Mouse (Mus musculus) midbrain, embryonic 10.5 days (tissue): ENCODE measurements around the gene Cse1l. TPM values are rescaled to one million over a fixed set of nuclear protein-coding genes. Genes with fewer than 3 reads are reported as not detected.
A peak's percentile ranks its signal among the peaks of the same experiment; 100 is the strongest.

Experiments
- DNase-seq: peaks from one replicate; pipeline ENCODE4 v3.0.0-alpha.2; 2017; ENCODE audit warnings: low spot score
- H3K27ac ChIP-seq: fragments of 300-500 bp; sonication (generic); replicated peaks from 2 replicates; pipeline ENCODE4 v1.5.1; 2016; ENCODE audit warnings: mild to moderate bottlenecking
- H3K27me3 ChIP-seq: fragments of 300-500 bp; sonication (generic); 2 replicates; pipeline ENCODE4 v1.6.1; 2016; ENCODE audit warnings: low read depth, mild to moderate bottlenecking; ENCODE audit not compliant: poor library complexity, severe bottlenecking
- H3K36me3 ChIP-seq: fragments of 300-500 bp; sonication (generic); 2 replicates; pipeline ENCODE4 v1.6.1; 2016; ENCODE audit warnings: mild to moderate bottlenecking, moderate library complexity
- H3K4me1 ChIP-seq: fragments of 300-500 bp; sonication (generic); 2 replicates; pipeline ENCODE4 v1.6.1; 2016
- H3K4me3 ChIP-seq: fragments of 300-500 bp; sonication (generic); 2 replicates; pipeline ENCODE4 v1.5.1; 2016; ENCODE audit warnings: mild to moderate bottlenecking, moderate library complexity
- H3K9me3 ChIP-seq: fragments of 300-500 bp; sonication (generic); replicated peaks from 2 replicates; pipeline ENCODE4 v1.6.1; 2016; ENCODE audit warnings: mild to moderate bottlenecking
- whole genome bisulfite sequencing: fragments of 180-500 bp; shearing (Covaris S2); methylation state at CpG from one replicate; pipeline ENCODE4 v1.1.7; 2016; 5-methylcytosine and 5-hydroxymethylcytosine counted together
- polyA plus RNA-seq: library from polyadenylated mRNA; unstranded; fragments of >200 nt; fragmentation: Nextera tagmentation; extraction: Ambion mirVana; gene quantifications from 2 replicates; pipeline ENCODE4 v1.2.1, GENCODE M21; 2016

Gene Cse1l
- polyA plus RNA-seq, 1 experiment from 2014 or later: 219 TPM

DNA sequence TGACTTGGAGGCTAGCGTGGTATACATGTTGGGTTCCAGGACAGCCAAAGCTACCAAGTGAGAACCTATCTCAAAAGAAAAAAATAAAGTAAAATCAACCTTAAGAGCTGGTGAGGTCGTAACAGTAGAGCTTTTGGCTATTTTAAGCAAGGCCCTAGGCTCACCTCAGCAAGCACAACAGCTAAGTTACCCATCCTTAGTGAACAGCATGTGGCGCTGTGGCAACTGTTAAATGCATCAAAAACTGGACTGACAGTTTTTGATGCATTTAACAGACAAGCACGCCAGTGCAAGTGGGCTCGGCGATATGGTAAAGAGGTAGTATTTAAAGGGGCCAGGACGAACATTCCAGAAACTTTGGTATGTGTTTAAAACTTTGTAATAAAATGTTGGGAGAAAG, 85.0 kb downstream of the Cse1l start:
- Histone ChIP-seq H3K4me1 (peaks cover 36% of the 10 kb centered on the region), H3K27ac (no peak overlapping the region), H3K36me3 (peaks cover 15% of the 10 kb centered on the region; the same call in 1 of the 2 replicates), H3K4me3 (no peak overlapping the region), H3K9me3 (no peaks in the 10 kb centered on the region), H3K27me3 (no peaks in the 10 kb centered on the region)
- no peak for DNase-seq
- 92% methylated on average over 7 of the region's 7 CpGs for WGBS

DNA sequence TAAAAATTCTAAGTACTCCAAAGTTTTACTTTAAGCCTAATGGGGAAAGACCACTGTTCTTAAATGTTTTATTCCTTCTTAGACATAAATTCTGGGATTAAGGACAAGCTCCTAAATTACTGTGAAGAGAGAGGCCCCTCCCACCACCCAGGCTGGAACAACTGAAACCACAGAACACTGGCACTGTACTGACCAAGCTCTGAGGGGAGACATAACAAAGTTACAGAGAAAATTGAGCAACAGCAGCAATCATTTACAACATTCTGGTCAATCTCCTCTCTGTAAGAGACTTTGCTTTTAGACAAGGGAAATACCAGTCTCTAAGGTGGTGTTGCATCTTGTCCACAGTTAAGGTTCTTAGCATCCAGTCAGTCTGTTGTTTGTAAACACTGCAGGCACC, 86.1 kb downstream of the Cse1l start:
- DNase-seq: no peak
- H3K4me3 ChIP-seq: no peak overlapping the region
- no peaks in the 10 kb centered on the region for H3K27me3 ChIP-seq
- no peaks in the 10 kb centered on the region for H3K9me3 ChIP-seq
- peaks cover 42% of the 10 kb centered on the region for H3K4me1 ChIP-seq
- peaks cover 15% of the 10 kb centered on the region; the same call in 1 of the 2 replicates for H3K36me3 ChIP-seq
- no peak overlapping the region for H3K27ac ChIP-seq

DNA sequence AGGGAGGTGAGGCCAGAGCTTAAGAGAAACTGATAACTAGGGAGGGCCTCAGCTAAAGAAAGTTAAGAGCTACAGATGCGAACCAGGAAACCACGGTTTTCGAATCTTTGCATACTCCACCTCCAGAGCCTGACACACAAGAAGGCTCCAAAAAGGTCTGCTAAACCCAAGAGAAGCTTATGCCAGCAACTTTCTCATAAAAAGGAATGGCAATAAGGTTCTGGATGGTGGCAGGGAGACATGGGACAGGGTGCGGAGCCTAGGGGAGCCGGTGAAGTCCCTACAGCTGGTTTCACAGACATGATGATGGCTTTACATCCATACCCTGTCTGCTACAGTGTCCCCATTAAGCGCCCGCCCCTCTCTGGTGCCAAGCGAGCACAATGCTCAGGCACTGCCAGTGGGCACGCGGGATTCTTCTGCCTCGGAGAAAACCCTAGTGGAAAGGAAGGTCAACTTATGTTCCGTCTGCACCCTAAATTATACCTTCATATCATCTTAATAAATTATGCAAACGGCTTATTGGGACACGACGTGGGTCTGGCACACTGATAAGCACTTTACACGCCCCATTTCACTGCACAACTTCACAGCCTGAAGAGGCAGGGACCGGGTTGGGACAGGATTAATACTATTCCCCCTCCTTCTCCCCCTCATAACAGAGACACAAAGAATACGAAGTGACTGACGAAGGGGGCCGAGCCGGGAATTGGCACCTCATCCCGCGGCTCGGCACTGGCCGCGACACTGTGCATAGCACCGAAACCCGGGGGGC, 89.4 kb downstream of the Cse1l start:
- Histone ChIP-seq H3K4me3 (peak overlapping the region; percentile 98), H3K4me1 (peaks cover 42% of the 10 kb centered on the region), H3K27me3 (no peaks in the 10 kb centered on the region), H3K27ac (peak overlapping the region; percentile 97), H3K36me3 (peaks cover 6% of the 10 kb centered on the region; the same call in 1 of the 2 replicates), H3K9me3 (no peaks in the 10 kb centered on the region)
- peak; percentile 17 for DNase-seq
- 9% methylated on average over 28 of the region's 28 CpGs for WGBS

Other genes with a start within 250 kb of the Cse1l start
- gene Prex1, start 192.2 kb upstream of the Cse1l start, polyA plus RNA-seq: 32.3 and 33.7 TPM in 2 replicates
- 10.0 and 12.7 TPM in 2 replicates for gene Trp53rkb, start 113.5 kb upstream of the Cse1l start, polyA plus RNA-seq
- 4.2 and 5.3 TPM in 2 replicates for gene Arfgef2, start 100.5 kb upstream of the Cse1l start, polyA plus RNA-seq
- 88.6 and 104 TPM in 2 replicates for gene Stau1, start 90.3 kb downstream of the Cse1l start, polyA plus RNA-seq
- gene Ddx27, start 109.2 kb downstream of the Cse1l start, polyA plus RNA-seq: 63.9 and 69.3 TPM in 2 replicates
- gene Znfx1, start 157.0 kb downstream of the Cse1l start, polyA plus RNA-seq: 5.5 and 7.0 TPM in 2 replicates